Mouse (Mus musculus): ENCODE measurements at regions not wholly inside any gene's neighbourhood (a gene's known extent, or its start where the extent isn't known, plus 50 kb on each side); places are given as distances from the start of the nearest gene placed in this dataset.

DNA sequence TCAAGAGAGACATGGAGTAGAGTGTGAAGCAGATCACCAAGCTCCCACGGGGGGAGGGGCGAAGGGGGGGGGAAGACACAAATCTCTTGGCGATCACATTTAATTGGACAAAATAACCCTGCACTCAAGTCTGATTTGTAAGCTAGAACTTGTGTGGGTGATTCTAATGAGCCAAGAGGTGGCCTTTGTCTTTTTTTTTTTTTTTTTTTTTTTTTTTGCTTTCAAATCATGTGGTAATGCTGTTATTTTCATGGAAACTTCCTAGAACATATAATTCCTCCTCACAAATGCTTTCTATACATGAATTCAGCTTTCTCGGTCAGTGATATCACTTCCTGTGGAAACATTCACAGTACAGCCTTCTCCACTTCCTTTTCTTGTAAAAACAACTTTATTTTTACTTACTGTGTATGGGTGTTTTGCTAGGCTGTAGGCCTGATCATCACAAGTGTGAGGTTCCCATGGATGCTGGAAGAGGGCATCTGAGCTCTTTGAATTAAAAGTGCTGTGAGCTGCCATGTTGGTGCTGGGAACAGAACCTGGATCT is 152.7 kb downstream of the Tmem161b start:
- Histone ChIP-seq H3K4me3 (ENCODE audit: insufficient read depth, low read depth, low read length) (no peak overlapping the region), H3K27ac (replicated peaks; ENCODE audit: low read depth, low read length) (no peak overlapping the region), H3K4me1 (ENCODE audit: control insufficient read depth, insufficient read depth, insufficient read length, low read length) (no peaks in the 10 kb centered on the region)

DNA sequence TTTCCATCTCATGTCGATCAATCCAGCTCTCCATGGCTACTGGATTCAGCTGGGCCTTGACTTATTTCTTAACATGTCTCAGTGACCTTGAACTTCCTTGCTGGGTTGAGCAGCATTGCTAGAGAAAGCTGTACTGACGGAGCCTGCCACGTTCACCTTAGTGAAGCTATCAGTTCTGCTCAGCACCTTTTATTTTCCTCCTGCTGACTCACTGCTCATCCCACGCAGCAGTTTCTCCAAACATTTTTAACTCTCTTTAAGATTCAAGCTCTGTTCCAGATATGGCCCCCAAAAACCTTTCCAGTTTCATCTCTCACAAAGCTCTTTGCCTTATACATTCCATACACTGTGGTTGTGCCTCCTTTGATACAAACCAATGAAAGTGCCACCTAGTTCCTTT is 153.8 kb downstream of the Tmem161b start:
- Histone ChIP-seq H3K4me3 (ENCODE audit: insufficient read depth, low read depth, low read length) (no peak overlapping the region), H3K4me1 (ENCODE audit: control insufficient read depth, insufficient read depth, insufficient read length, low read length) (no peaks in the 10 kb centered on the region), H3K27ac (replicated peaks; ENCODE audit: low read depth, low read length) (no peak overlapping the region)

DNA sequence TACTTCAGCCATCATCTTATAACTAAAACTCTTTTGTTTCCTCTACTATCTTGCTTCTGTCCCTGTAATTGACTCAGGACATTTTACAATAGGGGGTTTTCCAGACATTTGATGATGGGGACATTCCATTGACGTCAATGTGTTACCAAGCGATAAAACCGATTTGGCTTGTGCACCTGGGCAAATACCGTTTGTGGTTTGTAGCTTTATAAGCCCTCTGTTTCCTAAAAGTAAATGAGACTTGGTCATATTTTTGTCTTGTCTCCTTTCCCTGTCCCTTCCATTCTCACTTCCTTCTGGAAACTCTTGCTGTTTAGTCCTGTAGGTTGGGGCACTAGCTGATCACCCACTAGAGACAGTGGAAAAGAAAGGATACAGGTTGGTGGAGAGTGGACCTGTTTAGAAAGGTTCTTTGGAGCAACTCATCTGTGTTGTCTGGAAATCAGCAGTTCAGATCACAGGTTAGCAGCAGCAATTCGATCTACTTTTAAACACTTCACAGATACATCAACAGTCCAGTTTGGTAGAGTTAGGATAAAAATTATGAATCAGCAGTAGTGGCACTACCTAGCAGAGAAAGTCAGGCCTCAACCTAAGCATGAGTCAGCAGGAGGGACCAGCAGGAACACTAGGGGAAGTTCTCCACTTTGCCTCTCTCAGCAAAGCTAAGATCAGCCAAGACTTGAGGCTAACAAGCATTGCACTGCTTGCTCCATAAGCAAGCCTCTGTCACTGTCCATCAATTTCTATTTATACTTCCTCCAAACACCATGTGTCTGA is 156.6 kb downstream of the Tmem161b start:
- no peak overlapping the region for H3K27ac ChIP-seq (replicated peaks; ENCODE audit: low read depth, low read length)
- no peaks in the 10 kb centered on the region for H3K4me1 ChIP-seq (ENCODE audit: control insufficient read depth, insufficient read depth, insufficient read length, low read length)
- H3K4me3 ChIP-seq (ENCODE audit: insufficient read depth, low read depth, low read length), result no peak overlapping the region

DNA sequence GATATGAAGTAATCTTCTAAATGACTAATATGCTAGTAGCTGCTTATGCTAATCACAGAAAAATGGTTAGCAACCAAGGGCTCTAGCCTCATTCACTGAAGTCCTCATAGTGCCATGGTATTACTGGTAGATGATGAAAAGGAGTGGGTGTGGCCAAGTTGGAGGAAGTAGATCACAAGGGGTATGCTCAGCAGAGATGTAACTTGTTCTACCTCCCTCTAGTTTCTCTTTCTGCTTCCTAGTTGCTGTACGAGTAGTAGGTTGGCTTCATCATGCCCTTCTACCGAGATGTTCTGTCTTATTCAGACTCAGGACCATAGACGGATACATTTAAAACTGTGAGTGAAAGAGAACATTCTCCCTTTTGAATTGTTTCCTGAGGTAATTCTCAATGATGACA is 169.5 kb downstream of the Tmem161b start:
- H3K4me3 ChIP-seq (ENCODE audit: insufficient read depth, low read depth, low read length), result no peak overlapping the region

DNA sequence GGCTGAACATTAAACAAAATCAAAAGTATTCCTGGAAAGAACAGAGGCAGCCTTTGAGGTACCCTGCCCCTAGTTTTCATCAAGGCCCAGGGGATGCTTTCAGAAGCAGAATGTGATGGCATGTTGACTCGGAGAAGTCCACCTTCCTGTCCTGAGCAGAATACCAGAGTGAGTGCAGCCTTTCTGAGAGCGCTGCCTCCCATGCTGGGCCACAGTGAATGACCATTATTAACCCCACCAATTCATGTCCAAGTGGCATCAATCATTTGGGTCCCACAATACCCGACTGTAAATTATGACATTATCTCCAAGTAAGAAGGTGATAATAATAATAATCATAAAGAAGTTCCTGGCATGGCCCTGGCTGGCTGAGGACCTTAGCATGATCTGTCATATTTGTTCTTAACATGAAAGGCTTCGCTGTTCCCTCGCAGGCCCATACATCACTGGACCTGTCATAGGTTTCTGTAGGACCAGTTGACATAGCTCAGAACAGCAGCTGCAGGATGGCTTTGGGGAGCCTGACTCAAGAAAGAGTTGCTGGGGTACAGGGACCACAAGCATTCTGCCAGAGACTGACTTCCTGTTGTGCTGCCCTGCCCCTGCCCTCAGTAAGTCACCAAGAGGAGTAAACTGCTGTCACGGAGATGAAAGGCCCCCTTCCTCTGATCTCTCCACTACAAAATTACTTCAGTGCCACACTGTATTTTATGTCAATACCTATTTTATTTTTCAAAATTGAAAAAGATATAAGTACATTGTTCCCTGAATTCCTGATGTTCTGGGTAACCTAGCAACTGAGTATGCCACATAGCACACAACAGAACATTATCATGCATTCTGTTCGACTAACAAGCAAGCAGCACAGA is 176.6 kb downstream of the Tmem161b start:
- Histone ChIP-seq H3K27ac (replicated peaks; ENCODE audit: low read depth, low read length) (no peak overlapping the region), H3K4me3 (ENCODE audit: insufficient read depth, low read depth, low read length) (no peak overlapping the region), H3K4me1 (ENCODE audit: control insufficient read depth, insufficient read depth, insufficient read length, low read length) (no peaks in the 10 kb centered on the region)

More for the DNA sequence above, 169.5 kb downstream of the Tmem161b start:
- Histone ChIP-seq H3K27ac (replicated peaks; ENCODE audit: low read depth, low read length) (no peak overlapping the region), H3K4me1 (ENCODE audit: control insufficient read depth, insufficient read depth, insufficient read length, low read length) (no peaks in the 10 kb centered on the region)

DNA sequence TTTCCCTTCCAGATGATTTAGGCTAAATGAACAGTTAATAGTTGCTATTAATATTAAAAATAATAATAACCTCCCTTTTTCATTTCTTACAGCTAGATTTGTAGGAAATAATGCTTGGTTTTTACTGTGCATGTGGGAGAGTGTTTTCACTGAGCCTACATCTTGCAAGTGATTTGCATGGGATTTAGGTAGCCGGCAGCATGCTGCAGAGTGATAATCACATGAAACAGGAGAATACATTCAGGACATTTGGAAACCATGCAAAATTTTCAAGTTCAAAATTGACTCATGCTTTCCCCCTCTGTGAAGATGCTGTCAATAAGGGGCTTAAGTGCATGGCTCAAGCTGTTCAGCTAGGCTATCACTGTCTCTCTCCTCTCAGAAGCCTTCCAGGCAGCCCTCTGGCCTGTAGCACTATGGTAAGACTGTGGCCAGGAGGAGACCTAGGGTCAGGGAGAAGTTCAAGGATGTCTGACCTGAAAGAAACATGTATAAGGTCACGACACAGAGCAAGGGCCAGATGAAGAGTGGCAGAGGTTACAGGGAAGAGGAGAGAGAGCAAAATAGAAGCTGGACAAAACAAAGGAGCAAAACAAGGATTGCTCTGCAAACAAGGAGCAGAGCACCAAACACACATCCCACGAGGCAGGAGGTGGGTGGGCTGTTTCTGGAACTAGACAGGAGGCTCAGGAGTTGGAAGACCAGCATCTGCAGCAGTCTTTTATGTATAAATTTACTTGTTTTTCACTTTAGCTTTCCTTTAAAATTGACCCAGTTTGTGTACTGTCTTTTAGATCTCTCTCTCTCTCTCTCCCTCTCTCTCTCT is 177.5 kb downstream of the Tmem161b start:
- Histone ChIP-seq H3K4me1 (ENCODE audit: control insufficient read depth, insufficient read depth, insufficient read length, low read length) (no peaks in the 10 kb centered on the region), H3K4me3 (ENCODE audit: insufficient read depth, low read depth, low read length) (no peak overlapping the region), H3K27ac (replicated peaks; ENCODE audit: low read depth, low read length) (no peak overlapping the region)

DNA sequence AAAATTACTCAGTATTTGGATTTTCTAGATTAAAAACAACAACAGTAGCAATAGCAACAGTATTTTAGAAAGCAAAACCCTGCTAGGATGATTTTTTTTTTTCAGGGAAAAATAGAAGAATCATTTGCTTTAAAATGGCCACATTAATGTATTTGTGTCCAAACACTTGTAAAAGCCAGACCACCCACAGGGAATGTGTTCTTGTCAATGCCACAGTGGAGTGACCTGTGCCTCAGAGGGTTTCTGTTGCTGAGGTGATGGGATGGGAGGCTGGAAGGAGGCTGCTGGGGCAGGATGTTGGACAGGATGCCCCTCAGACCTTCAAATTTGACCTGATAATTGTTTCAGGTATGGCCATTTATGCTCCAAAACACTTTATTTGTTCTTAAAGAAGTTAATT is 178.9 kb downstream of the Tmem161b start:
- Histone ChIP-seq H3K27ac (replicated peaks; ENCODE audit: low read depth, low read length) (no peak overlapping the region), H3K4me3 (ENCODE audit: insufficient read depth, low read depth, low read length) (no peak overlapping the region), H3K4me1 (ENCODE audit: control insufficient read depth, insufficient read depth, insufficient read length, low read length) (no peaks in the 10 kb centered on the region)

DNA sequence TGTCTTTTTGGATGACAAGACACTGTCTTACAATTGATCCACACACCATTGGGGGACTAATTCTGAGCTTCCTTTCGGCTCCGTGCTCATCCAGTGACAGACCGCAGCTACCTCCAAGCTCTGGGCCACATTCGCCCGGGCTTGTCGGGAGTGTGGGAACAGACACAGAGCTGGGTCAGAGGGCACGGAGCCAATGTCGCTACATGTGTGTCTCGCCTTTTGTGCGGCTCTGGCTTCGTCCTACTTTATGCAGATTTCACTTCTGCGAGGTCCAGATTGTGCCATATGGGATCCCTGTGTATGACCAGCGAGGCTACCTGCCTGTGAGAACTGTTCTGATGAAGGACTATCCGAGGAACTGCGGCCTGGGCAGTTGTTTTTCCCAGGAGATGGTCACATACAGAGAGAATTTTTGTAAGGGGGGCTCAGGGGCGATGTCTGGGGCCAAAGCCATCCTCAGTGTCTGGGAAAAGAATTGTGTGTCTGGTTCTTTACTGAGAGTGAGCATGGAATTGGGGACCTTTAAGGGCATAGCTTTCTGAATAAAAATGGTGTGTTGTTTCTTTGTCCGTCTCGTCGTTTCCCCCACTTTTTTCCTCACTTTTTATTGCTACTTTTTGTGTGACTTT is 182.6 kb downstream of the Tmem161b start:
- H3K4me1 ChIP-seq (ENCODE audit: control insufficient read depth, insufficient read depth, insufficient read length, low read length), result no peaks in the 10 kb centered on the region
- H3K4me3 ChIP-seq (ENCODE audit: insufficient read depth, low read depth, low read length), result no peak overlapping the region
- no peak overlapping the region for H3K27ac ChIP-seq (replicated peaks; ENCODE audit: low read depth, low read length)

- Histone ChIP-seq H3K27ac (replicated peaks; ENCODE audit: low read depth, low read length) (no peak overlapping the region), H3K4me1 (ENCODE audit: control insufficient read depth, insufficient read depth, insufficient read length, low read length) (no peaks in the 10 kb centered on the region), H3K4me3 (ENCODE audit: insufficient read depth, low read depth, low read length) (no peak overlapping the region)
These were observed 212.3 kb downstream of the Tmem161b start for GRCm38 (mm10) chr13:84434444-84434843.

DNA sequence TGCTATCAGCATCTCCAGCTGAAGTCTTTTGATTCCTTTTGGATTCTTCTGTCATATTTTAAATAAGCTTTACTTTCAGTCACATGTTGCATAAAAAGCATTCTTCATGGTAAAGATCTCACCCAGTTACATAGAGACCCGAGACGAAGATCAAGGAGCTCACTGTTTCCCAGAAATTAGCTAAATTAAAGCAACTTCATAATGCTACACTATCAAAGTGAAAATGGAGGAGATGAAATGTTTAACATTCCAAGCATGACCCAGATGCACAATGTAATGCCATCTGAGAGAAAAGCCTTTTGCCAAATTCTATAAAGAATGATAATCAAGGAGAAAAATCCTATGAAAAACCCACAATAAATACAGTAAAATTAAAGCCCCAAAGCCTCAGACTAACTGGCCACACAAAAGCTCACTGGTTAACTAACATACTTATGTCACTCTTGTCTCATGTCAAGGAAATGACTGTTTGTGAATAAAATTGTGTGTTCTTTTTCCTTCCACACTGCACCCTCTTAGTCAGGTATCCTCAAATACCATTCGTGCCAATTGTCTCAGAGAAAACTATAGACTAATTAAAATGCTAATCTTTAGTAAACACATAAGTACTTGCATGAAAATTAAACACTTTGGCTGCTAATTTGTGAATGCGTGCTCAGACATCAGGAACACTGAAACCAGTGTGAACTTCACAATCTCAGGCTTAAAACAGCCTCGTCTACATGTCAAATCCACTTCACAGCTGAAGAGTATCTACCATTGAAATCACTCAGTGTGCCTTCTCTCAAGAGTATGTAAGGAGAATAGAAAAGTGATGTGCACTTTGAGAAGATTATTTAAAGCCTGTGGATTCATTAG is 215.7 kb downstream of the Tmem161b start:
- Histone ChIP-seq H3K4me1 (ENCODE audit: control insufficient read depth, insufficient read depth, insufficient read length, low read length) (no peaks in the 10 kb centered on the region), H3K27ac (replicated peaks; ENCODE audit: low read depth, low read length) (no peak overlapping the region), H3K4me3 (ENCODE audit: insufficient read depth, low read depth, low read length) (no peak overlapping the region)

DNA sequence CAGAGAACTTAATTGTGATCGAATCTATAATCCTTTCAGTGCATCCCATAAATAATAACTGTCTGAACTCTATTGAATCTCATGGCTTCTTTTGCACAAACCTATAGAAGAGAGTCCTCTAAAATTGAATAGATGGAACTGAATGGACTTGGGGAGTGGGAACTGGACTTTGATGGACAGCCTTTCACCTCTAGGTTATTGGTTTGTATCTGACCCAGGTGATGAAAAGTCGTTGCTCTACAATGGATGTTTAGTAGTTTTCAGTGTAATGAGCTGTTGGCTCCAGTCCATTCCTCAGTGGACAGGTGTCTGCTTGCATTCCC is 216.3 kb downstream of the Tmem161b start:
- H3K4me3 ChIP-seq (ENCODE audit: insufficient read depth, low read depth, low read length), result no peak overlapping the region
- no peaks in the 10 kb centered on the region for H3K4me1 ChIP-seq (ENCODE audit: control insufficient read depth, insufficient read depth, insufficient read length, low read length)
- no peak overlapping the region for H3K27ac ChIP-seq (replicated peaks; ENCODE audit: low read depth, low read length)

- H3K4me3 ChIP-seq (ENCODE audit: insufficient read depth, low read depth, low read length), result no peak overlapping the region
- H3K27ac ChIP-seq (replicated peaks; ENCODE audit: low read depth, low read length), result no peak overlapping the region
- no peaks in the 10 kb centered on the region for H3K4me1 ChIP-seq (ENCODE audit: control insufficient read depth, insufficient read depth, insufficient read length, low read length)
These were observed 226.4 kb downstream of the Tmem161b start for GRCm38 (mm10) chr13:84448514-84448913.

DNA sequence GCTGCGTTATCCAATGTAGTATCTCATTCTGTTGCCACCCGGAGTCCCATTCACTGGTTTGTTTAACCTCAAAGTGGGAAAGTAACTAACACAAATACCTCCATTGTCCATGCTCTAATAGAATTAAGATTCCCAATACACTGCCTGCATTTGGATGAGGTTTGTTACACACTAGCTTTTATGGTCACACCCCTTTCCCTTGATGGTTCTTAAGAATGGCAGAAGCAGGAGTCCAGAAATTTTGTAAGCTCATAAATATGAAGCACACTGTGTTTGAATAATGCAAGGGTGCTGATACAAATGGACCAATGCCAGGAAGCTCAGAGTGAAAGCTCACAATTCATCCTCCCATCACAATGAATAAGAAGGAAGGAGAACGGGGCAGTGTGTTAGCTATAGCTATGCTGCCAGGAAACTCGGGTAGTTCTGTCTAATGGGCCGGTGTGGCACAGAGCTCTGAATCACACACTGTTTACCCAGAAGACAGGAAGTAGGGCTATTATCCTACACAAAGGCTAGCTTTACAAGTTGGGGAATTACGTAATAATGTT is 227.0 kb downstream of the Tmem161b start:
- Histone ChIP-seq H3K27ac (replicated peaks; ENCODE audit: low read depth, low read length) (no peak overlapping the region), H3K4me3 (ENCODE audit: insufficient read depth, low read depth, low read length) (no peak overlapping the region), H3K4me1 (ENCODE audit: control insufficient read depth, insufficient read depth, insufficient read length, low read length) (no peaks in the 10 kb centered on the region)

Measured in brown adipose tissue, adult 24 weeks (tissue).